Mouse (Mus musculus) olfactory bulb, adult 2 months (tissue): Measurements from ENCODE around the gene Btd.

Source experiments
- CTCF ChIP-seq: fragments of 200-500 bp; IDR thresholded peaks from 2 replicates; pipeline ENCODE4 v1.5.1; 2012; ENCODE audit warnings: low read depth, mild to moderate bottlenecking, low read length, moderate library complexity; ENCODE audit not compliant: insufficient read depth
- POLR2A ChIP-seq: fragments of 200-500 bp; IDR thresholded peaks from 2 replicates; pipeline ENCODE4 v1.6.1; 2012; ENCODE audit warnings: mild to moderate bottlenecking, low read depth, low read length, moderate library complexity; ENCODE audit not compliant: insufficient read depth

GRCm38 (mm10) chr14:31647991-31648390 is 7.2 kb downstream of the Btd start:
- no peak for TF ChIP-seq POLR2A
- TF ChIP-seq CTCF, result no peak
